Mouse (Mus musculus) cortical plate, adult 2 months (tissue): ENCODE results near the gene Olfr718-ps1. TPM values are rescaled to one million over a fixed set of nuclear protein-coding genes. Genes with fewer than 3 reads are reported as not detected.

Source experiments
- H3K27ac ChIP-seq: fragments of 200-500 bp; 2 replicates; pipeline ENCODE4 v1.5.1; 2012; ENCODE audit warnings: low read length, control low read depth, inconsistent platforms; ENCODE audit not compliant: insufficient read depth
- H3K4me1 ChIP-seq: fragments of 200-500 bp; 2 replicates; pipeline ENCODE4 v1.6.1; 2011; ENCODE audit warnings: low read length; ENCODE audit not compliant: control insufficient read depth, insufficient read depth
- H3K4me3 ChIP-seq: fragments of 200-500 bp; 2 replicates; pipeline ENCODE4 v1.5.1; 2011; ENCODE audit warnings: mild to moderate bottlenecking, low read length, control low read depth; ENCODE audit not compliant: insufficient read depth
- CTCF ChIP-seq: fragments of 200-500 bp; IDR thresholded peaks from 2 replicates; pipeline ENCODE4 v1.5.1; 2011; ENCODE audit warnings: mild to moderate bottlenecking, control low read depth, low read length; ENCODE audit not compliant: insufficient read depth; ENCODE audit errors: extremely low read depth
- POLR2A ChIP-seq: fragments of 200-500 bp; IDR thresholded peaks from 2 replicates; pipeline ENCODE4 v1.6.1; 2011; ENCODE audit warnings: mild to moderate bottlenecking, low read length, control low read depth; ENCODE audit not compliant: insufficient read depth; ENCODE audit errors: extremely low read depth
- polyA plus RNA-seq: library from polyadenylated mRNA; depleted of rRNA; stranded (reverse); fragments of >200 nt; gene quantifications from 2 replicates; pipeline ENCODE4 v1.2.3, GENCODE M21; 2012; rRNA removed

The Olfr718-ps1 gene
- polyA plus RNA-seq, 1 experiment, result not detected

DNA sequence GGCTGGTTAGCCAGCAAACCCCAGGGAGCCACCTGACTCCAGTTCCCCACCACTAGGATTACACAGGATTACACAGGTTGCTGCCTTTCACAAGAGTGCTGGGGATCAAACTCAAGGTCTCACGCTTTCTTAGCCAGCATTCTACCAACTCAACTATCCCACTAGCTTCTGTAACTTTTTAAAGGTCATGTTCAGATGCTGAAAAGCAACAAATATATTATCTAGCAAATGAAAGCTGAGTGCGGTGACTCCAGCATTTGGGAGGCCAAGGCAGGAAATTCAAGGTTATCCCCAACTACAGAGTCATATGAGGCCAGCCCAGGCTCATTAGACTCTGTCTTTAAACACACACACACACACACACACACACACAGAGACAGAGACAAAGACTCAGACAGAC is 44.1 kb downstream of the Olfr718-ps1 start:
- H3K4me1 ChIP-seq, result no peaks in the 10 kb centered on the region; the same call in 1 of the 2 replicates
- TF ChIP-seq POLR2A, result no peak
- no peak for TF ChIP-seq CTCF
- H3K27ac ChIP-seq, result no peak overlapping the region
- H3K4me3 ChIP-seq, result no peak overlapping the region

DNA sequence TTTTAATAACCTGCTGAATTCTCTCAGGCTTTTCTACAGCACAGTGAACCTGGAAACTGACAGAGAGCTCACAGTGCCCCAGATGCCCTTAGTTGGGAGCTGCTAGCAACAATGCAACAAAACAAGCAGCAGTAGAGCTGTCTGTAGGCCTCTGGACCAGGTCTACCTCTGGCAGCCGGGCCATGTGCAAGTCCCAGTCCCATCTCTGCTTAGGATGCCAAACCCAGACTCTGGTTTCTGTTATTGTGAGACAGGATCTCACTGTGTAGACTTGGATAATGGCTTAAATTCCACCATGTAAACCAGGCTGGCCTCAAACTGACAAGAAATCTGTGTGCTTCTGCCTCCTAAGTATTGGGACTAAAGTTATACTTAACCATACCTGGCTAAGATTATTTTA is 45.8 kb downstream of the Olfr718-ps1 start:
- no peak for TF ChIP-seq POLR2A
- TF ChIP-seq CTCF, result no peak
- no peak overlapping the region for H3K4me3 ChIP-seq

DNA sequence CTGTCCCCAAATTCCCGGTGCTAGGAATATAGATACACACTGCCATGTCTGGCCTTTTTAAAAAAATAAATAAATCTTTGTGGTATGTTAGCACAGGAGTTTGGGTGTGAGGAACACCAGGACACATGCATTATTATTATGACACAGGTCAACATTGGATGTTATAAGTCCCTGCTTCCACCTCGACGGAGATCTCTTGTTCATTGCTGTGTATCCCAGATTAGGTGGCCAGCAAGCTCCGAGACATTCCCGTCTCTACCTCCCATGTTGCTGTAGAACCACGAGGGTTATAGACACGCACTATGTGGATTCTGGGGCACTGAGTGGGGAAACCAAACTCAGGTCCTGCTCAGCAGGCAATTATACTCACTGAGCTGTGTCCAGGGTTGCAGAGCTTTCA is 52.1 kb downstream of the Olfr718-ps1 start:
- H3K4me3 ChIP-seq, result no peak overlapping the region
- 0 out of 2 replicates have a peak, but pooled peaks cover 1% of the 10 kb centered on the region for H3K4me1 ChIP-seq
- no peak overlapping the region for H3K27ac ChIP-seq
- TF ChIP-seq CTCF (no peak), POLR2A (no peak)

More for the DNA sequence above, 45.8 kb downstream of the Olfr718-ps1 start:
- no peaks in the 10 kb centered on the region; the same call in 1 of the 2 replicates for H3K4me1 ChIP-seq
- no peak overlapping the region for H3K27ac ChIP-seq

DNA sequence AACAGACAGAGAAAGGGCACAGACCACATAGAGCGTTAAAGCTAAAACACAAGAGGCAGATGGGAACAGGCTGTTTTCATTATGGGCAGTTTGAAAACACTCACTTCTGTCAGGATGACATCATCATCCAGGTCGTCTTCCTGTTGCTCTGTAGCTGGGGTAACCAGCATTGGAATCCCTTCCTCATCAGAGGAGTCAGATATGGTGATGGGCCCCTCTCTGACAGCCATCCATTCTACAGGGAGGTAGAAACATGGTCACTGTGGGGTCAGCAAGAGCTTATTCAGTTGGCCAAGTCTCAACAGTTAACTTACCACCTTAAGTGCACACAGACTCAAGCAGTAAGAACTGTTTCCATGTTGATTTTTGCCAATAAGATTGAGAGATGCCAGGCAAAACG is 54.5 kb downstream of the Olfr718-ps1 start:
- Histone ChIP-seq H3K27ac (no peak overlapping the region), H3K4me1 (0 out of 2 replicates have a peak, but pooled peaks cover 1% of the 10 kb centered on the region), H3K4me3 (no peak overlapping the region)
- no peak for TF ChIP-seq POLR2A
- TF ChIP-seq CTCF, result no peak

DNA sequence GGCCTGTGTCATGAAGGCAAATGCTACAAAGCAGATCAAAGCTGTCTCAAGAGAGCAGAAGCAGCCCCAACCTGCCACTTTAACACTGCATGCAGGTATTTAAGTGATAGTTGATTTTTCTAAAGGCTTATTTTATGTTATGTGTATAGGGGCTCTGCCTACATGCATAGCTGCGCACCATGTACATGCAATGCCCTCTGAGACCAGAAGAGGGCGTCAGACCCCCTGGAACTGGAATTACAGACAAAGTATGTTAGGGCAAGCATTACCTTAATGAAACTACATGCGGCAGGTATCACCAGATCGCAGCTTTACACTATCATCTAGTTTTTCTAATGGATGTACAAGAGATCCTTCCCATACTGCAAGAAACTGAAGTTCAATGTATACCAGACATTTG is 62.5 kb downstream of the Olfr718-ps1 start:
- Histone ChIP-seq H3K4me3 (no peak overlapping the region), H3K4me1 (no peaks in the 10 kb centered on the region), H3K27ac (no peak overlapping the region)
- TF ChIP-seq CTCF, result peak; percentile 56
- TF ChIP-seq POLR2A, result no peak

Other genes with a start within 250 kb of the Olfr718-ps1 start
- gene Actb, start 240.8 kb downstream of the Olfr718-ps1 start, polyA plus RNA-seq, result 2,590 and 2,602 TPM in 2 replicates
- gene Fscn1, start 187.2 kb downstream of the Olfr718-ps1 start, polyA plus RNA-seq, result 260 and 267 TPM in 2 replicates
- 27.7 and 28.5 TPM in 2 replicates for gene Rnf216, start 34.6 kb downstream of the Olfr718-ps1 start, polyA plus RNA-seq
- gene Rbak, start 33.2 kb upstream of the Olfr718-ps1 start, polyA plus RNA-seq, result 10.0 and 12.5 TPM in 2 replicates
- not detected in 2 replicates for gene Spdye4b, start 33.4 kb upstream of the Olfr718-ps1 start, polyA plus RNA-seq
- 0.11 TPM in 1 of 2 replicates, not detected in the other for gene Spdye4a, start 79.3 kb upstream of the Olfr718-ps1 start, polyA plus RNA-seq
- gene Zfp12, start 87.6 kb upstream of the Olfr718-ps1 start, polyA plus RNA-seq, result 21.9 and 22.7 TPM in 2 replicates
- 13.9 and 15.8 TPM in 2 replicates for gene Zfp316, start 122.4 kb upstream of the Olfr718-ps1 start, polyA plus RNA-seq
- 10.4 and 11.8 TPM in 2 replicates for gene Zfp853, start 146.0 kb upstream of the Olfr718-ps1 start, polyA plus RNA-seq
- 16.3 and 16.9 TPM in 2 replicates for gene E130309D02Rik, start 167.8 kb upstream of the Olfr718-ps1 start, polyA plus RNA-seq
- 67.2 and 67.6 TPM in 2 replicates for gene Zdhhc4, start 181.7 kb upstream of the Olfr718-ps1 start, polyA plus RNA-seq
- gene Grid2ip, start 209.8 kb upstream of the Olfr718-ps1 start, polyA plus RNA-seq, result 2.3 and 3.0 TPM in 2 replicates